9 mouse cellular contexts compared by ENCODE assay signal in genomic region chr11:7055455-7056017, GRCm38 (mm10). TPM values are rescaled to one million over a fixed set of nuclear protein-coding genes. Genes with fewer than 3 reads are reported as not detected.
A peak's percentile ranks its signal among the peaks of the same experiment; 100 is the strongest.
DNase-seq lines count a peak whose midpoint lies in the region; ATAC-seq and TF ChIP-seq lines count a peak whose summit lies in the region.
"Had no signal": no experiment of that assay in that cellular context is flagged by ENCODE, and none has a peak within 500 bp of the region (broad histone marks: within the 10 kb centered on the region; RNA-seq: fewer than 3 reads in every experiment).

No protein-coding gene starts in this region.

- H3K4me3 ChIP-seq in layer of hippocampus, adult 2 months, result peak overlapping the region; percentile 27
- H3K4me3 ChIP-seq in embryonic facial prominence, embryonic 11.5 days (ENCODE audit: low read depth, low read length), result no peak overlapping the region
- peak overlapping the region; percentile 36 for H3K4me3 ChIP-seq in heart, embryonic 13.5 days

- H3K4me2 ChIP-seq in embryonic facial prominence, embryonic 11.5 days (ENCODE audit: low read depth, low read length), result peak overlapping the region; percentile 19; the same call in 1 of the 2 replicates
- H3K4me2 ChIP-seq in heart, embryonic 13.5 days, result peak overlapping the region; percentile 64

- TF ChIP-seq CTCF in layer of hippocampus, adult 2 months (conservative IDR thresholded peaks at IDR 0.05), result no peak

- no peaks in the 10 kb centered on the region for H3K36me3 ChIP-seq in embryonic facial prominence, embryonic 11.5 days (replicated peaks; ENCODE audit: control insufficient read depth, insufficient read depth, low read depth, low read length)
- H3K36me3 ChIP-seq in heart, embryonic 13.5 days, result no peaks in the 10 kb centered on the region
- H3K36me3 ChIP-seq: G1E had no signal

- no peaks in the 10 kb centered on the region for H3K9me3 ChIP-seq in embryonic facial prominence, embryonic 11.5 days (replicated peaks; ENCODE audit: control insufficient read depth, low read length)
- no peaks in the 10 kb centered on the region for H3K9me3 ChIP-seq in heart, embryonic 13.5 days

- H3K9ac ChIP-seq in embryonic facial prominence, embryonic 11.5 days (replicated peaks; ENCODE audit: low read length), result no peak overlapping the region
- 0 out of 2 replicates have a peak overlapping the region, but pooled peaks have one; percentile 48 for H3K9ac ChIP-seq in heart, embryonic 13.5 days

- peak in 1 of 2 experiments; percentile 39 for DNase-seq in layer of hippocampus, adult 2 months (ENCODE audit: low spot score in 2 of 2)
- DNase-seq in layer of hippocampus, postnatal 25 days (ENCODE audit: extremely low spot score in 1 of 2, low spot score in 1 of 2), result no peak
- no peak for DNase-seq in embryonic facial prominence, embryonic 11.5 days (ENCODE audit: low spot score)
- peak; percentile 36 to 77 for DNase-seq in left cerebral cortex, adult 9 months (ENCODE audit: low spot score in 2 of 2)
- DNase-seq in right cerebral cortex, postnatal 14 days, result peak; percentile 74
- no peak for DNase-seq in embryo, embryonic 9.5 days (ENCODE audit: extremely low spot score)
- no peak for DNase-seq in adrenal gland, postnatal 14 days

- H3K27ac ChIP-seq in layer of hippocampus, adult 2 months, result peak overlapping the region; percentile 82; the same call in 1 of the 2 replicates
- no peak overlapping the region for H3K27ac ChIP-seq in embryonic facial prominence, embryonic 11.5 days (replicated peaks; ENCODE audit: low read depth, low read length)
- peak overlapping the region; percentile 88 for H3K27ac ChIP-seq in heart, embryonic 13.5 days (replicated peaks)

- 18% methylated on average over 14 of the region's 14 CpGs for WGBS in embryonic facial prominence, embryonic 11.5 days
- whole genome bisulfite sequencing in heart, embryonic 13.5 days, result 4% methylated on average over 14 of the region's 14 CpGs

- peaks cover 3% of the 10 kb centered on the region; the same call in 1 of the 2 replicates for H3K4me1 ChIP-seq in embryonic facial prominence, embryonic 11.5 days (ENCODE audit: control insufficient read depth, insufficient read depth, low read length)
- peaks cover 34% of the 10 kb centered on the region for H3K4me1 ChIP-seq in heart, embryonic 13.5 days

- peaks cover 11% of the 10 kb centered on the region for H3K27me3 ChIP-seq in embryonic facial prominence, embryonic 11.5 days (ENCODE audit: control insufficient read depth, insufficient read depth, low read length)
- H3K27me3 ChIP-seq in heart, embryonic 13.5 days (replicated peaks), result peaks cover 68% of the 10 kb centered on the region

- ATAC-seq in embryonic facial prominence, embryonic 11.5 days (replicated peaks; ENCODE audit: insufficient number of reproducible peaks, low FRiP score, low TSS enrichment, low read depth), result peak; percentile 51
- peak; percentile 72; the same call in 1 of the 2 replicates for ATAC-seq in heart, embryonic 13.5 days (ENCODE audit: extremely low read depth, insufficient number of reproducible peaks, low FRiP score, low TSS enrichment)

RNA-seq across cellular contexts. Expression of gene Adcy1, which starts 7.8 kb away (rescaled TPM):
- total RNA-seq in layer of hippocampus, adult 2 months (2021), result 100 to 1,000 TPM; 376 to 403 TPM
- total RNA-seq in layer of hippocampus, postnatal 25 days (2021), result 100 to 1,000 TPM; 303 to 367 TPM
- 1.3 and 1.4 TPM in 2 replicates for polyA plus RNA-seq in embryonic facial prominence, embryonic 11.5 days (2014; fragmentation: Nextera tagmentation; extraction: Ambion mirVana)
- polyA plus RNA-seq in heart, embryonic 13.5 days (2015; fragmentation: Nextera tagmentation; extraction: Ambion mirVana), result 0.51 and 0.87 TPM in 2 replicates
- 2.9 and 3.7 TPM in 2 replicates for total RNA-seq in adrenal gland, postnatal 14 days (2021)
- polyA plus RNA-seq: G1E had no signal

Comparison
In these comparisons a context has a peak if more than half of its experiments do, and no peak if none do; other contexts are left out.
1. DNase-seq: peak in left cerebral cortex, adult 9 months (2 of 2) and right cerebral cortex, postnatal 14 days (single experiment); none in layer of hippocampus, postnatal 25 days (0 of 2), embryonic facial prominence, embryonic 11.5 days (single experiment), embryo, embryonic 9.5 days (single experiment) and adrenal gland, postnatal 14 days (single experiment).
2. RNA of gene Adcy1, which starts 7.8 kb away (total RNA-seq): 376 to 403 TPM in layer of hippocampus, adult 2 months and 303 to 367 TPM in layer of hippocampus, postnatal 25 days; 2.9 to 3.7 TPM in adrenal gland, postnatal 14 days; every median in the first group is over 10 times any median in the second.